Mouse (Mus musculus): ENCODE measurements at regions not wholly inside any gene's neighbourhood (a gene's known extent, or its start where the extent isn't known, plus 50 kb on each side); places are given as distances from the start of the nearest gene placed in this dataset.

DNA sequence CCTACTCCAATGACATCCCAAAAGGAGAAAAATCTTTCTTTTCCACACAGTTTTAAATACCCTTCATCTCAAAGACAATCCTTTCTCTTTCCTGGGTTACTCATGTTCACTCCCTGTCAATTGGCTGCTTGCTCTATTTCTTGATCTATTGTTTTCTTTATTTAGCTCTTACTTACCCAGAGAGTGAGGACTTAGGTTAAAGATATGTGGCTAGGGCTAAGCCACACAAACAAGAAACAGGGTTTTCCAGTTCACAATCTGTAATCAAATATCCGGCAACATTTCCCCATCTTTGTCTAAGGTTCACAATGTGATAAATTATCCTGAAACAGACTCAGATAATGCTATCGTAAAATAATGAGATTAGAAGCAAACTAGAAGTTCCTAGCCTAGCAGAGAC is 563.9 kb downstream of the Brinp3 start:
- TF ChIP-seq CTCF (IDR thresholded peaks at IDR 0.05; ENCODE audit: borderline replicate concordance, insufficient read depth, low read depth, low read length), result no peak
- no peak for TF ChIP-seq POLR2A (IDR thresholded peaks at IDR 0.05; ENCODE audit: borderline replicate concordance, insufficient read depth, low read length)
